Mouse (Mus musculus) frontal cortex, postnatal 14 days (tissue): Measurements from ENCODE around the gene Phc1.

Experiments
- DNase-seq, 2 experiments: peaks; one replicate each; pipeline ENCODE4 v3.0.0; 2022; ENCODE audit warnings: low spot score in 2 of 2

Gene Phc1

DNA sequence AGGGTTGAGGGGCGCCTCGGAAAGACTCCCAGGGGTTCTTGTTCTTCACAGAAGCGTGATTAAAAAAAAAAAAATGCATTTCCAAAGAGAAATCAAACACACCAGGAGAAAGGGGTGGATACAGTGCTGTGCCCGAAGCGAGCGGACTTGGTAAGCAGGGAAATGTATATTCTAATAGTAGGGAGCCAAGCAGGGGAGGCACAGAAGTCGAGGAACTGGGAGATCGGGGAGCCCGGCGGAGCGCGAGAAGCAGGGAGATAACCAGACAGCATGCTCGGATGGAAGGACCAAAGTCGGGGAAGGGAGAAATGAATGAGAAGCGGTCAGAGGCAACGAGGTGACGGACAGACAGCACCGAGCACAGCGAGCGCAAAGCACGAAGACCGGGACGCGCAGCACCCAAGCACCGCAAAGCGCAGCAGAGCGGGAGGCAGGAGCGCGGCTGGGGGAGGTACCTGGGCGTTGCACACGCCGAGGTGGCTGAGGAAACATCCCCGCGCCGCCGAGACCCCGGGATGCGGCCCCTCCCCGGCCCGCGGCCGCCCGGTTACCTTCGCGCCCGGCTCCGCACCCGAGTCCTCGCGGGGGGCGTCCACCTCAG lies 1.2 kb downstream of the Phc1 start:
- peak; percentile 35 to 61 for DNase-seq

- no peak for DNase-seq
Observed at GRCm38 (mm10) chr6:122337546-122337945, 2.8 kb downstream of the Phc1 start.

GRCm38 (mm10) chr6:122334786-122335340 lies 5.5 kb downstream of the Phc1 start:
- no peak for DNase-seq

GRCm38 (mm10) chr6:122333081-122333612 lies 7.2 kb downstream of the Phc1 start:
- no peak for DNase-seq

GRCm38 (mm10) chr6:122325361-122325975 lies 14.9 kb downstream of the Phc1 start:
- no peak for DNase-seq

- no peak for DNase-seq
Observed at GRCm38 (mm10) chr6:122318726-122319125, 21.6 kb downstream of the Phc1 start.

GRCm38 (mm10) chr6:122310187-122310820 lies 30.1 kb downstream of the Phc1 start:
- no peak for DNase-seq

- no peak for DNase-seq
Observed at GRCm38 (mm10) chr6:122309446-122309960, 30.9 kb downstream of the Phc1 start.

DNA sequence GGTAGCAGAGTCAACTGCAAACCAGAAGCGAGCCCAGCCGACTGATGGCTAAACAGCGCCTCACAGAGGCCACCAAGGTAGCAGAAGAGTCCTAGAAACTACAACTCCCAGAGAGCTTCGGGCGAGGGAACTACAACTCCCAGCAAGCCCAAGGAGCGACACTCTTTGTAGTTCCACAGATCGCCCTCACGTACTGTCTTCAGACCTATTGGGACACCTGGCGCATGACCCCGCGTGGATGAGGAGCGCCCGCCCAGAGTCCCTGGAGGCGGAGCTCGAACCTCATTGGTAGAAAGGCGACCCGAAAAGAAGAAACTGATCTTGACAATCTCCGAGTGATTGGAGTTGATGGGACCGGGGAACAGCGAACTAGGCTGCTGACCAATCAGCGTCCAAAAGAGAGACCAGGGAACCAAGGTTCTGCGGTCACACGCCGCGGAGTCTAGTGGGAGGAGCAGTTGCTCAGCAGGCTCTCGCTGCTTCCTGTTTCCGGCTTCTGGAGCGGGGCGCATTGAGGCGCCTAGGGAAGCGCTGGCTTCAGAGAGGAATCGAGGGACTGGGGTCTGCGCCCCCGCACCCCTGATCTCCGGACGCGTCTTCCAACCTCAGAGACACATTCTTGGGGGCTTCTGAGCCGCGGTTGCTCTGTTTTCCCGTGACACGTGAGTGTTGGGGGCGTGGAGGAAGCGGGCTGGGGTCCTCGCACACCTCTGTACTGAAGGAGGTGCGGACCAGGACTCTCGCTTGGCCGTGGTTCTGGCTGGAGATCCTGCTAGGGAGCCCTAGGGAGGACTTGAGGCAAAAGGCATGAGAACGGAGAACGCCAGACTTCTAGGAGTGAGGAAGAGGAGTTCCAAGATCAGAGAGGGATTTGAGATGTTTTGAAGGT lies 31.6 kb downstream of the Phc1 start, which contains the start of gene M6pr:
TSS of gene M6pr (plus strand) at position 216 of the 889 bp plus-strand sequence.
- peak; percentile 96 to 99 for DNase-seq

DNA sequence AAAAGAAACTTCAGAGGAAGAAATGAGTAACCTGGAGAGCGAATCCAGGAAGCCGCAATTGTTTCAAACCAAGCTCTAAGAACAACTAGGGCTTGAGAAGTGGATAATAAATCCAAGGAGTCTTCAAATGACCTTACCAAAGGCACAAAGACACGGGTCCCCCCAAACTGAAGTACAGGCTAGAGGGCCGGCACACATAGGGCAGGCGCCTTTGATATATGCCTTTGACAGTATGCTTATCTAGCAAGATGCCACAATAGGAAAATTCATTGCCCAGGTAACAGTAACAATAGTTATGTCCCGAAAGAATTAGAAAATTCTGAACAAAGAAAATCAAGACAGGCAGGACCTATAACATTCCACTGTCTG lies 32.2 kb downstream of the Phc1 start:
- no peak for DNase-seq

DNA sequence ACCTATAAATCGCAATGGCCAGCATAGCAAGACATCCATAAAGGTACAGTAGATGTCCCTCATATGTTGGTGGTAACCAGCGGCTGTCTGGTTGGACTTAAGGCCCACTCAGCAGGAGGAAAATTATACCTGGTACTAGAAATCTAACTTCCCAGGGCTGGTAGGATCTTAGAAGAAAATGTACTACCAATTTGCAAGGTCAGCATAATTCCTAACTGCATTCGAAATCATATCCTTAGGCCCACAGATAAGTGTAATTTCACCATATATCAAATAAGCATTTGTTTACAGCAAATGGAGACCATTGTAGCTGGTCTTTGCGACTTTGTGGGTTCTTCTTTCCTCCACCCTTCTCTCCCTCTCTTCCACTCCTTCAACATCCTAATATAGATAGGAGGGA lies 33.7 kb downstream of the Phc1 start:
- DNase-seq, result no peak

- DNase-seq, result no peak
Observed at GRCm38 (mm10) chr6:122304790-122305555, 35.4 kb downstream of the Phc1 start.

GRCm38 (mm10) chr6:122304355-122304754 lies 36.0 kb downstream of the Phc1 start:
- peak; percentile 39 to 80 for DNase-seq

DNA sequence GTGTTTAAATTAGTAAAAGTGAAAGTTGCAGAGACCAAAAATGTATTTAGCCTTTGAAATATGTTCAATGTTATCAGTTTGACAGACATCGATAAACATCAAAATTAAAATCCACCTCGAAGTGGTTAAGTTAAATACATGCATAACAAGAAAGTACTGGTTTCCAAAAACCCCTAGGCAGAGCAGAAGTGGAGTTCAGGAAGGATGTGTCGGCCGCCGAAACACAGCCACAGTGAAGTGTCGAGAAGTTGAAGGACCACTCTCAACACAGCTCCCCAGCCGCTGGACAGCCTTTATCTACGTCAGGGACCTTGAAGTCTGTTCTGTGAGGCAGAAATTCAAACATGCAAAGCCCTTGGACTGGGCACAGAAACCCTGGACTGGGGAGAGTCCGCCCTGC lies 36.8 kb downstream of the Phc1 start:
- no peak for DNase-seq

DNA sequence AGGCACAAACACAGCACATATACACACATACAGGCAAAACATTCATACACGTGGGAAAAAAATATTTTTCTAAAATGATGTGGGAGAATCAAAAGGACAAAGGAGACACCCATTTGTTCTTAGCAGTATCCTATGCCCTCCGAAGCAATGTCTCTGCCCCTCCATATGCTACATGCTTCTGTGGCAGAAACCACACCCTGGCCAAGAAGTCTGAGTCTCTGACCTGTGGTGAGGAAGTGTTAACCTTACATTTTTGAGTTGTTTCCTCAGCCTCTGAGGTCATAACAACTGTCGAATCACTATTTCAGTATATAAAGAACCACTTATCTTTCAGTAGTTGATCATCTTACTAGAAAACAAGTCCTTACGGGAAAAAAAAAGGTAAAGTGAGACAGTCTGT lies 37.7 kb downstream of the Phc1 start:
- DNase-seq, result no peak

DNA sequence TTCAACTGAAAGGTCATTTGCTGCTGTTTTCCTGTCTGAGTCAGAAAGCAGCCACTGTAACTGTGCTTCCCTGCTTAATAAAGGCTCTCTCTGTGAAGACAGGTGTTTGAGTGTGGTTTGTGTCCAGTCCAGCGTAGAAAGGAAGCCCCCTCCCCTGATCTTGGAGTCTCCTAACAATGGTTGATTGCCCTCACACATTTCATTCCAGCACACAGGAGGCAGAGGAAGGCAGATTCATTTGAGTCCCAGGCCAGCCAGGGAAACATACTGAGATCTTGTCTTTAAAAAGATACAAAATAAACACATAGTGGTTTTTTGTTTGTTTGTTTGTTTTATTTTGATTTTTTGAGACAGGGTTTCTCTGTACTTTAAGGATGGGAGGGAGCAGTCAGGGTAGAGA lies 38.2 kb downstream of the Phc1 start:
- DNase-seq, result no peak

DNA sequence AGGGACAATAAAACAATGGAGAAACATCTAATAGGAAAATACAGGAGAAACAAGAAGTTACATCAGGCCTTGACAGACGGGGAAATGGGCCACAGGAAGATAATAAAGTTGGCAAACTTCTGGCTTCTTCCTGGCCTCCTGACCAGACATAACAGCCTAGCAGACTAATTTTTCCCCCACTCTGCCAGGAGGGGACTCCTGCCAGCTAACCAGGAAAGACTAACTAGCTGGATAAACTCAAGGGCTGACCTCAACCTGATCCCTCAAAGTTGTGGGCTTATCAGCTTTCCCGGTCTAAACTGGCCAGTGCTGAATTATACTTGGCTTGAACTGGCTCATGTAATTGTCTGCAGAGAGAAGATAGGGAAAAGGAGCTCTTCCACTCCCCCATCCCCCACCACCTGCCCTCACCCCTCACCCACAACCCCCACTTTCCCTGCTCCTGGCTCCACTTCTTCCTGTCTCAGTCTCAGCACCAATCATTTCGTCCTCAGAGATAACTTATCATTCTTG lies 40.7 kb downstream of the Phc1 start:
- no peak for DNase-seq

- DNase-seq, result no peak
Observed at GRCm38 (mm10) chr6:122298223-122298609, 42.1 kb downstream of the Phc1 start.

DNA sequence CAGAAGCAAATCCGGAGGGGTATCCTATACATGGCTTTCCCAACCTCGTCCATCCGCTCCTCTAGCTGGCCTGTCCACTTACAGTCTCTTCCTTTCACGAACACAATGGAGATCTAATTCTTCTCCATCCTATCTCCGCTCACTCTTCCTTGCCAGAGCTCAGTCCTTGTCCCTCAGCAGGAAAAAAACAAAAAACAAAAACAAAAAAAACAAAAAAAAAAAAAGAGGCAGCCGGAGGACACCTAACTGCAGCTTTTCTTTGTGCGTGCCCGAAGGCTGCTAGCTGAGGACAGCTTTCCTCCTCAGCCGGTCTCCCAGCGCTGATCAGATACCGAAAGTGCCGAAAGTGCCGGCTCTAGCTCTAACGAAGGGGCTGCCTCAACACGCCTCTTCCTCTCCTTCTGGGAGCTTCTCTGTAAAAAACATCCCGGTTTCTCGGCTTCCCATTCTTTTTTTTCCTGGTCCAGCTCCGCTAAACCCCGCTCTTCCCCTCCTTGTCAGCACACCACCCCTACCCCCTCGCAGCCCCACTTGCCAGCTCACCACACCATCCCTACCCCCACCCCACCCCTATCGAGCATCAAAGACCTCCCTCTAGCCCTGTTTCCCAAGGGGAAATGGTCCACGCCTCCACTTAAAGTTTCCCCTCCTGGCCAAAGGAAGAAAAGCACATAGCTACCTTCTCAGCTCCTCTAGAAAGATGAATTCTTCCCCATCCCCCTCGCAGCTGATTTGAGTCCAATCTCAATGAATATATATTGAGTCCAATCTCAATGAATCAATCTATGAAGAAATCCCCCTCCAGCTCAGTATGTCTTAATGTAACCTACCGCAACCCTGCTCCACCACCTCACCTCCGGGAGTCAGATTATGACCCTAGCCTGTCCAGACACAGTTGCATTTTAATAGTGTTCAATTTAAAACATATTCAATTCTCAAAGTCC lies 42.8 kb downstream of the Phc1 start:
- no peak for DNase-seq
